Mouse (Mus musculus): ENCODE results near the gene Zcchc3.

- TF ChIP-seq CTCF (IDR thresholded peaks at IDR 0.05; ENCODE audit: extremely low read depth, insufficient read depth, insufficient read length, insufficient replicate concordance) (no peak), POLR2A (IDR thresholded peaks at IDR 0.05; ENCODE audit: low read depth, low read length) (no peak)
These were observed 32.6 kb upstream of the Zcchc3 start for GRCm38 (mm10) chr2:152447461-152447860.
